Mouse (Mus musculus): ENCODE results near the gene Pou2f1. TPM values are rescaled to one million over a fixed set of nuclear protein-coding genes. Genes with fewer than 3 reads are reported as not detected.
"Not testable (repeated sequence)": the region's sequence is repeated elsewhere in the genome, so short reads cannot be mapped to it uniquely, and the experiment has no call there.

Pou2f1 gene
- polyA plus RNA-seq, 1 experiment, result 7.4 TPM

- TF ChIP-seq CTCF (IDR thresholded peaks at IDR 0.05; ENCODE audit: extremely low read depth, insufficient read depth, low read length) (no peak), POLR2A (IDR thresholded peaks at IDR 0.05; ENCODE audit: extremely low read depth, insufficient read depth, low read length) (no peak)
- H3K4me1 ChIP-seq (ENCODE audit: control insufficient read depth, insufficient read depth, low read length), result no peaks in the 10 kb centered on the region
- H3K27ac ChIP-seq (ENCODE audit: insufficient read depth, low read length), result no peak overlapping the region
- H3K4me3 ChIP-seq (ENCODE audit: insufficient read depth, low read length), result no peak overlapping the region
Observed at GRCm38 (mm10) chr1:166007026-166007425, 4.5 kb upstream of the Pou2f1 start.

- TF ChIP-seq POLR2A (IDR thresholded peaks at IDR 0.05; ENCODE audit: extremely low read depth, insufficient read depth, low read length) (0 out of 2 replicates have a peak, but pooled peaks have one; percentile 34), CTCF (IDR thresholded peaks at IDR 0.05; ENCODE audit: extremely low read depth, insufficient read depth, low read length) (no peak)
- no peak overlapping the region for H3K27ac ChIP-seq (ENCODE audit: insufficient read depth, low read length)
- H3K4me1 ChIP-seq (ENCODE audit: control insufficient read depth, insufficient read depth, low read length), result peaks cover 3% of the 10 kb centered on the region; the same call in 1 of the 2 replicates
Observed at GRCm38 (mm10) chr1:166003181-166004022, 924 bp upstream of the Pou2f1 start.

GRCm38 (mm10) chr1:166001904-166002489 lies 481 bp downstream of the Pou2f1 start:
- Histone ChIP-seq H3K27ac (ENCODE audit: insufficient read depth, low read length) (peak overlapping the region; percentile 95), H3K4me3 (ENCODE audit: insufficient read depth, low read length) (peak overlapping the region; percentile 53), H3K4me1 (ENCODE audit: control insufficient read depth, insufficient read depth, low read length) (peaks cover 3% of the 10 kb centered on the region; the same call in 1 of the 2 replicates)
- TF ChIP-seq POLR2A (IDR thresholded peaks at IDR 0.05; ENCODE audit: extremely low read depth, insufficient read depth, low read length) (no peak), CTCF (IDR thresholded peaks at IDR 0.05; ENCODE audit: extremely low read depth, insufficient read depth, low read length) (no peak)

More at GRCm38 (mm10) chr1:166003181-166004022, 924 bp upstream of the Pou2f1 start:
- peak overlapping the region; percentile 53 for H3K4me3 ChIP-seq (ENCODE audit: insufficient read depth, low read length)

GRCm38 (mm10) chr1:166001121-166001903 lies 1.2 kb downstream of the Pou2f1 start:
- Histone ChIP-seq H3K27ac (ENCODE audit: insufficient read depth, low read length) (peak overlapping the region; percentile 93), H3K4me1 (ENCODE audit: control insufficient read depth, insufficient read depth, low read length) (peaks cover 3% of the 10 kb centered on the region; the same call in 1 of the 2 replicates), H3K4me3 (ENCODE audit: insufficient read depth, low read length) (peak overlapping the region; percentile 53)
- TF ChIP-seq CTCF (IDR thresholded peaks at IDR 0.05; ENCODE audit: extremely low read depth, insufficient read depth, low read length) (no peak), POLR2A (IDR thresholded peaks at IDR 0.05; ENCODE audit: extremely low read depth, insufficient read depth, low read length) (0 out of 2 replicates have a peak, but pooled peaks have one; percentile 20)

- peaks cover 3% of the 10 kb centered on the region; the same call in 1 of the 2 replicates for H3K4me1 ChIP-seq (ENCODE audit: control insufficient read depth, insufficient read depth, low read length)
- peak overlapping the region; percentile 53 for H3K4me3 ChIP-seq (ENCODE audit: insufficient read depth, low read length)
- TF ChIP-seq POLR2A (IDR thresholded peaks at IDR 0.05; ENCODE audit: extremely low read depth, insufficient read depth, low read length), result no peak
- no peak for TF ChIP-seq CTCF (IDR thresholded peaks at IDR 0.05; ENCODE audit: extremely low read depth, insufficient read depth, low read length)
- H3K27ac ChIP-seq (ENCODE audit: insufficient read depth, low read length), result peak overlapping the region; percentile 93; the same call in 1 of the 2 replicates
Observed at GRCm38 (mm10) chr1:166000601-166001120, 1.8 kb downstream of the Pou2f1 start.

GRCm38 (mm10) chr1:165999709-166000108 lies 2.8 kb downstream of the Pou2f1 start:
- no peak overlapping the region for H3K4me3 ChIP-seq (ENCODE audit: insufficient read depth, low read length)
- TF ChIP-seq CTCF (IDR thresholded peaks at IDR 0.05; ENCODE audit: extremely low read depth, insufficient read depth, low read length) (no peak), POLR2A (IDR thresholded peaks at IDR 0.05; ENCODE audit: extremely low read depth, insufficient read depth, low read length) (no peak)
- H3K4me1 ChIP-seq (ENCODE audit: control insufficient read depth, insufficient read depth, low read length), result peaks cover 3% of the 10 kb centered on the region; the same call in 1 of the 2 replicates
- H3K27ac ChIP-seq (ENCODE audit: insufficient read depth, low read length), result no peak overlapping the region

- H3K27ac ChIP-seq (ENCODE audit: insufficient read depth, low read length), result no peak overlapping the region
- H3K4me3 ChIP-seq (ENCODE audit: insufficient read depth, low read length), result no peak overlapping the region
- TF ChIP-seq POLR2A (IDR thresholded peaks at IDR 0.05; ENCODE audit: extremely low read depth, insufficient read depth, low read length), result no peak
- no peak for TF ChIP-seq CTCF (IDR thresholded peaks at IDR 0.05; ENCODE audit: extremely low read depth, insufficient read depth, low read length)
- peaks cover 5% of the 10 kb centered on the region; the same call in 1 of the 2 replicates for H3K4me1 ChIP-seq (ENCODE audit: control insufficient read depth, insufficient read depth, low read length)
Observed at GRCm38 (mm10) chr1:165995661-165996055, 6.8 kb downstream of the Pou2f1 start.

GRCm38 (mm10) chr1:165995011-165995660 lies 7.3 kb downstream of the Pou2f1 start:
- H3K27ac ChIP-seq (ENCODE audit: insufficient read depth, low read length); H3K4me1 ChIP-seq (ENCODE audit: control insufficient read depth, insufficient read depth, low read length); H3K4me3 ChIP-seq (ENCODE audit: insufficient read depth, low read length): not testable (repeated sequence)
